Mouse (Mus musculus) kidney, postnatal 14 days (tissue): ENCODE measurements around the gene Bckdhb.
"Not testable (repeated sequence)": the region's sequence is repeated elsewhere in the genome, so short reads cannot be mapped to it uniquely, and the experiment has no call there.

Experiments
- DNase-seq: peaks from one replicate; pipeline ENCODE4 v3.0.0; 2022; ENCODE audit warnings: mixed read lengths

The Bckdhb gene

GRCm38 (mm10) chr9:84046961-84047360 is 122.0 kb downstream of the Bckdhb start:
- no peak for DNase-seq

GRCm38 (mm10) chr9:84047436-84047835 is 122.5 kb downstream of the Bckdhb start:
- DNase-seq = no peak

GRCm38 (mm10) chr9:84049142-84049541 is 124.2 kb downstream of the Bckdhb start:
- DNase-seq = no peak

- DNase-seq = no peak
These were observed 126.1 kb downstream of the Bckdhb start for GRCm38 (mm10) chr9:84050867-84051635.

- no peak for DNase-seq
These were observed 130.3 kb downstream of the Bckdhb start for GRCm38 (mm10) chr9:84055125-84055807.

- DNase-seq = not testable (repeated sequence)
These were observed 135.8 kb downstream of the Bckdhb start for GRCm38 (mm10) chr9:84060781-84061180.

GRCm38 (mm10) chr9:84063617-84064016 is 138.7 kb downstream of the Bckdhb start:
- no peak for DNase-seq

- DNase-seq = no peak
These were observed 139.2 kb downstream of the Bckdhb start for GRCm38 (mm10) chr9:84064113-84064512.

GRCm38 (mm10) chr9:84070247-84070646 is 145.3 kb downstream of the Bckdhb start:
- no peak for DNase-seq

GRCm38 (mm10) chr9:84070740-84071139 is 145.8 kb downstream of the Bckdhb start:
- DNase-seq = no peak

- DNase-seq = no peak
These were observed 147.6 kb downstream of the Bckdhb start for GRCm38 (mm10) chr9:84072534-84072933.

- no peak for DNase-seq
These were observed 148.3 kb downstream of the Bckdhb start for GRCm38 (mm10) chr9:84073237-84073636.

GRCm38 (mm10) chr9:84083551-84083950 is 158.6 kb downstream of the Bckdhb start:
- no peak for DNase-seq

- no peak for DNase-seq
These were observed 159.7 kb downstream of the Bckdhb start for GRCm38 (mm10) chr9:84084686-84085085.

- no peak for DNase-seq
These were observed 165.5 kb downstream of the Bckdhb start for GRCm38 (mm10) chr9:84090316-84091063.

- DNase-seq = no peak
These were observed 168.0 kb downstream of the Bckdhb start for GRCm38 (mm10) chr9:84092994-84093393.

GRCm38 (mm10) chr9:84094111-84094510 is 169.2 kb downstream of the Bckdhb start:
- DNase-seq = no peak

- no peak for DNase-seq
These were observed 171.6 kb downstream of the Bckdhb start for GRCm38 (mm10) chr9:84096484-84097015.

GRCm38 (mm10) chr9:84103344-84103743 is 178.4 kb downstream of the Bckdhb start:
- no peak for DNase-seq

- DNase-seq = no peak
These were observed 181.5 kb downstream of the Bckdhb start for GRCm38 (mm10) chr9:84106438-84106837.

GRCm38 (mm10) chr9:84107045-84107813 is 182.3 kb downstream of the Bckdhb start:
- DNase-seq = no peak

GRCm38 (mm10) chr9:84108534-84108933 is 183.6 kb downstream of the Bckdhb start:
- no peak for DNase-seq
